Mouse (Mus musculus) layer of hippocampus, postnatal 10 days (tissue): ENCODE results near the gene Sorcs1. TPM values are rescaled to one million over a fixed set of nuclear protein-coding genes. Genes with fewer than 3 reads are reported as not detected.

Experiments
- DNase-seq, 2 experiments: peaks; one replicate each; pipeline ENCODE4 v3.0.0; 2021; ENCODE audit warnings: low spot score in 2 of 2
- total RNA-seq, 2 experiments: library from RNA; stranded (reverse); gene quantifications; 2 replicates each; pipeline ENCODE4 v1.2.3; 2021

The Sorcs1 gene
- total RNA-seq, 2 experiments from 2014 or later, result 6.3 to 7.2 TPM

- no peak for DNase-seq
Measured at GRCm38 (mm10) chr19:50569669-50570195, 108.7 kb downstream of the Sorcs1 start.

GRCm38 (mm10) chr19:50566306-50566705, 112.1 kb downstream of the Sorcs1 start:
- DNase-seq, result no peak

- no peak for DNase-seq
Measured at GRCm38 (mm10) chr19:50558771-50559170, 119.7 kb downstream of the Sorcs1 start.

GRCm38 (mm10) chr19:50534031-50534430, 144.4 kb downstream of the Sorcs1 start:
- no peak for DNase-seq

GRCm38 (mm10) chr19:50527835-50528234, 150.6 kb downstream of the Sorcs1 start:
- no peak for DNase-seq

GRCm38 (mm10) chr19:50526094-50526493, 152.4 kb downstream of the Sorcs1 start:
- DNase-seq, result no peak

- DNase-seq, result no peak
Measured at GRCm38 (mm10) chr19:50521943-50522342, 156.5 kb downstream of the Sorcs1 start.

GRCm38 (mm10) chr19:50515059-50515673, 163.3 kb downstream of the Sorcs1 start:
- peak in 1 of 2 experiments; percentile 17 for DNase-seq

- peak in 1 of 2 experiments; percentile 16 for DNase-seq
Measured at GRCm38 (mm10) chr19:50514309-50514830, 164.1 kb downstream of the Sorcs1 start.

GRCm38 (mm10) chr19:50502816-50503215, 175.6 kb downstream of the Sorcs1 start:
- DNase-seq, result no peak

- no peak for DNase-seq
Measured at GRCm38 (mm10) chr19:50491121-50491520, 187.3 kb downstream of the Sorcs1 start.

GRCm38 (mm10) chr19:50490721-50491120, 187.7 kb downstream of the Sorcs1 start:
- DNase-seq, result no peak

GRCm38 (mm10) chr19:50489786-50490185, 188.7 kb downstream of the Sorcs1 start:
- DNase-seq, result no peak

- no peak for DNase-seq
Measured at GRCm38 (mm10) chr19:50488421-50488820, 190.0 kb downstream of the Sorcs1 start.

GRCm38 (mm10) chr19:50487768-50488167, 190.7 kb downstream of the Sorcs1 start:
- peak; percentile 59 to 69 for DNase-seq

GRCm38 (mm10) chr19:50486345-50486744, 192.1 kb downstream of the Sorcs1 start:
- no peak for DNase-seq

- DNase-seq, result no peak
Measured at GRCm38 (mm10) chr19:50476774-50477173, 201.7 kb downstream of the Sorcs1 start.

- DNase-seq, result no peak
Measured at GRCm38 (mm10) chr19:50468592-50468991, 209.9 kb downstream of the Sorcs1 start.

GRCm38 (mm10) chr19:50464811-50465210, 213.6 kb downstream of the Sorcs1 start:
- DNase-seq, result no peak

- no peak for DNase-seq
Measured at GRCm38 (mm10) chr19:50458581-50458980, 219.9 kb downstream of the Sorcs1 start.

- no peak for DNase-seq
Measured at GRCm38 (mm10) chr19:50457275-50457892, 221.1 kb downstream of the Sorcs1 start.

GRCm38 (mm10) chr19:50441099-50441498, 237.3 kb downstream of the Sorcs1 start:
- peak; percentile 16 to 24 for DNase-seq
